Mouse (Mus musculus) urinary bladder, postnatal 36 days (tissue): ENCODE measurements at regions not wholly inside any gene's neighbourhood (a gene's known extent, or its start where the extent isn't known, plus 50 kb on each side); places are given as distances from the start of the nearest gene placed in this dataset.

ENCODE experiments used
- DNase-seq, 2 experiments: peaks; one replicate each; pipeline ENCODE4 v3.0.0; 2022; ENCODE audit warnings: low spot score in 2 of 2, mixed read lengths in 1 of 2

DNA sequence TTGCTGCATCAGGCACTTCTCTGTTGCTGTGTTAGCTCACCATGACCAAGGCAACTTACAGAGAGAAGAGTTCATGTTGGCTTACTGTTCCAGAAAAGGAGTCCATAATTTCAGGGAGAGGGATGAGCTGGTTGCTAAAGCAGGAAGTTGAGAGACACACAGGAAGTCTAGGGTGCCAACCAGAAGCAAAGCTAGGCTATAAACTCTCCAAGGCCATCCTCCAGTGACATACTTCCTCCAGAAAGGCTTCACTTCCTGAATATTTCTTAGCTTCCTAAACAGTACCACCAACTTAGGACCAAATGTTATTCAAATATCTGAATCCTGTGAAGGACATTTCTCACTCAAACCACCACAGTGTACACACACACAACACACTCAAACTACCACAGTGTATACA lies 2010.6 kb downstream of the A830018L16Rik start:
- no peak for DNase-seq

DNA sequence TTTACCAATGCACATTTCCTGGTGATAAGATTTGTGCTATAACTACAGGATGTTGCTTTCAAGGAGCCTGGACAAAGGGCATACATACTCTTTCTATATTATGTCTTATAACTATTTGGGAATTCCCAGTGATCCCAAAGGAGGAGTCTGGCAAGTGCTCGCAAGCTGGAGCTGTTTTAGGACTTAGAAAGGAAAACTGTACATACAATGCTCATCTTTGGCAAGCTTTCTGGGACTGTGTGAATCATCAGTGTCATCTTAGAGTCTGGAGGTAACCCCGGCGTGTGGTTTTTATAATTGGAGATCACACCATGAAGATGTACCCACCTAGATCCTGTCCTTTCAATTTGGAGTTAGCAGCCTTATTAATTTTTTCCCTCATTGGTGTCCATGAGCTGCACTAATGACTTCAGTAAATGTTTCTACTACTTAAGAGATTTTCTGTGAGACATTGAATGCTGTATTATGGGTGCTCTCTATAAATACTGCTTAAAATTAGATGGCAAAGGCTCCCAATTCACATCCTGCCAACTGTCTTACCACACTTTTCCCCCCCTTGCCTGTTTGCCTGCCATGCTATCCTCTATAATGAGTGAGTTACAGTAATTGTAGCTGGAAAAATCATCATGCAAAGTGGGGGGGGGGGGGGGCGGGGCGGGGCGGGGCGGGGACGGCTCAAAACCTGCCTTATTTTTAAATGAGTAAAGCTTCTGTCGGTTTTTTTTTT lies 2011.9 kb downstream of the A830018L16Rik start:
- no peak for DNase-seq

DNA sequence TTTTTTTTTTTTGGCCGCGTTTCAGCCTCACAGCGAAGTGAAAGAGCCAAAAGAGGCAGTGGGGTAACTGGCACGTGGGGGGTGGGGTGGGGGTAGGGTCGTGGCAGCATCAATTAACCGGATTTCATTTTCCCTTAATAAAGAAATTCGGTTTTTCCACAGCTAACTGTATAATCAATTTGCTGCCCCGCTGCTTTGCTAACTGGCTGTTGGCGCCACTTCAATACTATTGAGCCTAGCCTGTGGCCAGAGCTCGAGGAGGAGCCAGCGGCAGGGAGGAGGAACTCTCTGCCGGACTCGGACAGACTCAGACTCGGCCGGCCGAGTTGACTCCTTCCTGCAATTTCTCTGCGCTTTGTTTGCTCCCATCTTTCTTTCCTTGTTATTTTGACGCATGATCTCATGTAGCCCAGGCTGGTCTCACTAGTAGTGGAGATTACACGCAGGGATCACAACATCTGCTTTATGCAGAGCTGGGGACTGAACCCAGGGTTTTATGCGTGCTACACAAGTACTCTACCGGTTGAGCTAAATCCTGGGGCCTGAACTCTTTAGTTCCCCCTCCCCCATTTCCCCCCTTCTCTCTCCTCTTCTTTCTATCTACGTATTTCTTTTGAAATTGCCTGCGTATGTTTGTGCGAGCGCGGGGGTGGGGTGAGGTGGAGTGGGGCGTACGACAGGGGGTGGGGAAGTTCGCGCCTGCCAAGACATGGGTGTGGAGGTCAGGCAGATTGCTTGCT lies 2012.6 kb downstream of the A830018L16Rik start:
- peak; percentile 47 to 66 for DNase-seq

DNA sequence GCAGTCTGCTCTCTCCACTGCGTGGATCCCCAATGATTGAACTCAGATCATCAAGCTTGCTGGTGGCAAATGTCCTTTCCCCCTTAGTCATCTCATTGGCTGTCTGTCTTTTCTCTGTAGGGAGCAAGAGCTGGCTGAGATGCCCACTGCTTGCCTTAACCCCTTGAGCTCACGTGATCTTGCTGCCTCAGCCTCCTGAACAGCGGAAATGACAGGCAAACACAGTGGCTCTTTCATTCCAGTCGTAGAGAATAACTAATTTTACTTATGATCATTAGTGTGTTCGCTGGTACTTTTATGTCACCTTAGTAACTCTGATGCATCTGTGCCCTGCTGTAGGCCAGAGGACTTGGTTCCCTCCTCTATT lies 2013.1 kb downstream of the A830018L16Rik start:
- no peak for DNase-seq

DNA sequence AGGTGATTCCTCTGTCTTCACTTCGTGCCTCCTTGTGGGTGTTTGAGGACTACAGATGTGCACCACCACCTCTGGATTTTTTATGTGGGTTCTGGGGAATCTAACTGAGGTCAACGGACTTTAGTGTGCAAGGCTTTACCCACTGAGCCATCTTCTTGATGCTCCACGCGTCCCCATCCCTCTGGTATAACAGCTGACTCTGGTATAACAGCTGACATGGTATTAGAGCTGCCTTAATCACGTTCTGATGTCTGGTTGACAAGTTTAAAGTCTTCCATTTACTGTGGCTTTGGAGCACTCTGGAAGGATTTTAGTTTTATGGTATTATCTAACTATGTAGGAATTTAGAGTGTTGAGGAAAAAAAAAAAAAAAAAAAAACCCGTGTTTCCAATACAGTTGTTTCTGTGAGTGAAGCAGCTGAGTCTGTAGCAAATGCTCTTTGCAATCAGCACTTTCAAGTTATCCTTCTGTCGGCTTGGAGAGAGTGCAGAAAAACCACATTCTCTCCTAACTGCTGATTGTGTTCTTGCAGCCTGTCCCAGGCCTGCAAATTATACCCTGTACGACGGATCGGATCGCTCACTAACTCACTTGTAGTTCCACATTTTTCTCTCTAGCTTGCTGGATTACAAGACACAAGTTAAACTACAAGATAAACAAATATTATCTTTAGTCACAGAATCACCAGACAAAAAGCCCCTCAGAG lies 2013.7 kb downstream of the A830018L16Rik start:
- DNase-seq: no peak

DNA sequence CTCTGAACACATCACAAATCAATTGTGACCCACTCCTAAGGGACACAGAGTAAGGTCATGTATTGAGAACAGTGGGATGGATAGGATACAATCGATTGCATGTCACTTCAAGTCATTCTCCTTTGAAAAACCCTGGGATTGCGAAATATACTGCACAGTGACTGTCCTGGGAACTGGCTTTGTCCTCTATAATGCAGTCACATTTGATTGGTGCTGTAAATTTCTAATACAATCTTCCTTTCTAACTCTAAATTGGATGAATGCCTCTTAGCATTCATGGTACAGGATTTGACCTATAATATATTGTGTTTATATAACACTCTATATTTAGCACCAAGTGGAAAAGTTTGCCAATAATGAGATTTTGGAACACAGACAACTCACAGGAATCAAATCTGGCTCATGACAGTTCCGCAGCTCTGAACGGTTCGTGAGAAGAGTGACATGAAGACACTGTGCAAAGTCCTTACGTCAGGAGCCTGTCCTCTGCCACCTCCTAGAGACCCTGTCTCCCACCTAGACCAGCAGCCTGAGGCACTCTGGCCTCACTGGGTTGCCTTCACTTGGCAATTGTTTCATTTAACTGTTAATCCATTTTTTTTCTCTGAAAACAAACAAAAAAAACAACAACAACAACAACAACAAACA lies 2024.0 kb downstream of the A830018L16Rik start:
- DNase-seq: no peak

DNA sequence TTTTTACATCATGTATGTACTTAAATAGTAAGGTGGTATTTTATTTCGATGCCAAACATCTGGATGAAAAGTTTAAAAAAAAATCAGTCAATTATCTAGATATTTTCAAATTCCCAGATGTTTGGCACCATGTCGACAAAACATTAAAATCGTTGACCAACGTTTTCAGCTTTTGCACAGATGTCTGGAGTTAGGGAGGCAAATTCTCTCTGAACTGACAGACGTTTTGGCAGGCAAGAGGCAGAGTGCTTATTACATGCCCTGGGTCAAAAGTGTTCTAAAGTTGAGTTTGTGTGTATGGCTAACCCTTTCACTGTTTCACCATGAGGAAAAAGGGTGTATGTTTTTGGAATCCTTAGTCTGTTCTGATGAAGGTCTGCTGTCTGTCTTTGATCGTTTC lies 2028.5 kb downstream of the A830018L16Rik start:
- DNase-seq: no peak

DNA sequence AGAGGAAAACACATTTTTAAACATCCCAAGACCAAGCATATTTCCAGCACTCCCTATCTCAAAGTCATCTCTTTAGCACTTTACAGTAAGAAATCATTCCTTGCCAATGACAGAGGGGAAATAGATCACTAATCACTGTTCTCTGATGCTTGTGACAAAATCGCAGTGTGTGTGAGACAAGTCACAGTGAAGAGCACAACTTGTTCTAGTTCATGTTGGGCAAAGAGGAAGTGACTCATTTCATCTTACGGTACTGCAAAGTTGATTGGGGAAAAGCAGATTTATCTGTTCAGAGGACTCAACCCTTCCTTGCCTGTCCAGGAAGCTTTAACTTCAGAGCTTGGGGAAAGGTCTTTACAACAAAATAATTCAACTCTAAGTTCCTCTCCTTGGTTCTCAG lies 2040.6 kb downstream of the A830018L16Rik start:
- DNase-seq: no peak

DNA sequence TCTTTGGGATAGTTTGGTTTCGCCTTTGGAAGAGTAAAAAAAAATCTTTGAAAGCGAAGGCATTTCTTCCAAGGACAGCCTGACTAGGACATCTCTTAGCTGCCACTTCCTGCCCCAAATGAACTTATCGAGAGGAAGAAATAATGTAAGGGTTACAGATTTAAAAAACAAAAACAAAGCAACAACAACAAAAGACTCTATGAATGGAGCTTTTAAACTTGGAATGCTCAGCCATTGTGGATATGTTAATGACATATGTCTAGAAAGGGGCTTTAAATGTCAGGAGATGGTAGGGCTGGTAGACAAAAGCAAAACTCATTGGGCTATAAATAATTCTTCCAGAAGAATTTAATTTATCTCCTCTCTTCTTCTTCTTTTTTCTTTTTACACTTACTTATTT lies 2041.7 kb downstream of the A830018L16Rik start:
- no peak for DNase-seq

DNA sequence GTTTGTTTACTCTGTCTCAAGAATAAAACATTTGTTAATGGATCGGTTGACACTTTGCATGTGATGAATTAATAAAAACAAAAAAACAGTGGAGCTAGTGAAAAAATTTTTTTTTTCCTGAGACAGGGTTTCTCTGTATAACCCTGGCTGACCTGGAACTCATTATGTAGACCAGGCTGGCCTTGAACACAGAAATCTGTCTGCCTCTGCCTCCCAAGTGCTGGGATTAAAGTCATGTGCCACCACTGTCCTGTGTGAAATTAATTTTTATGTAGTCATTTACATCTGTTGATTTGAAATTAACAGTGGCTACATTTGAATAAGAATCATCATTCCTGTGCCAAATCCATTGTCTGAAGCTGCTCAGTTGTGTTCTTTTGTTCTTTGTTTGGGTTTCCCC lies 2050.4 kb downstream of the A830018L16Rik start:
- no peak for DNase-seq

DNA sequence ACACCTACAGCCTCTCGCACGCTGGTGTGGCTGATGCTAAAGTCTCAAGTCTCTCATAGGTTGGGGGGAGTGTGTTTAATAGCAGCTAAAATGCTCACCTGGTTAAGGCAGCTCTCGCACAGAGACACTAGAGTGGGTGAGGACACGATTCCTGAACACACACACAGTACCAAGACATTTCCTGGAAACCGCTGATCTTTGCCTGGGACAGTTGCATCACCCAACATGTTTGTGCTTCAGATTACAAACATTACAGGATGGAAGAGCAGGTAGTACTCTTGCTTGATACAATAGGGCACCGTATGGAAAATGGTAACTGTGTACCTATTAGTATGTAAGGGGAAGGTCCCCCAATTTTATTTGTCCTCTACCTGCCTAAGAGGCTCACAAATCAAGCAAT lies 2053.3 kb downstream of the A830018L16Rik start:
- DNase-seq: no peak

DNA sequence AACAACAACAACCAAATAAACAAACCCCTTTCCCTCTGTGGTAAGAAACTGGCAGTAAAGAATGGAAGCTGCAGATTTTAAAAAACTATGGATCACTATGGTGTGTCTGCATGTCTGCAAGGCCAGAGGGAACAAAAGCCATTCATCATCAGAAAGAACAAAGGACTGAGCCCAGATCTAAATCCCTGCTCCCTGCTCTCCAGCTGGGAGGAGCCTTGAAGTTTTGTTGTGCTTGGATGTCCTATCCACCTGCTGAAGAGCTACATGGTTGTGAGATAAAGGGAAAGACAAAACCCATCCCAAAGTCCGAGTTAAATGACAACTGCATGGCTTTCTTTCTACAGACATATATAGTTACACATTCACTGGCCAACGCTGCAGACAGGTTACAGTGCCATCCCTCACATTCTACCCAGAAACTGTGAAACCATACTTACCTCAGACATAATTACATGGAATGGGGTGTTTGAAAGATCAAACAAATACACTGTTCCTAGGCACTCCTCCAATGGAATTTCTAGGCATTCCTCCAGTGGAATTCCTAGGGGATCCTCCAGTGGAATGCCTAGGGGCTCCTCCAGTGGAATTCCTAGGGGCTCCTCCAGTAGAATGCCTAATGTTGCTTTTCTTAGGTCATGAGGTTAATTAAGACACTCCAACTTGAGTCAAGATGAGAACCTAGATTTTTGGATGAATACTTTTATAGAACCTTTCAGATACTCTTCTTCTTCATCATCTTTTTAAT lies 2054.2 kb downstream of the A830018L16Rik start:
- DNase-seq: no peak

DNA sequence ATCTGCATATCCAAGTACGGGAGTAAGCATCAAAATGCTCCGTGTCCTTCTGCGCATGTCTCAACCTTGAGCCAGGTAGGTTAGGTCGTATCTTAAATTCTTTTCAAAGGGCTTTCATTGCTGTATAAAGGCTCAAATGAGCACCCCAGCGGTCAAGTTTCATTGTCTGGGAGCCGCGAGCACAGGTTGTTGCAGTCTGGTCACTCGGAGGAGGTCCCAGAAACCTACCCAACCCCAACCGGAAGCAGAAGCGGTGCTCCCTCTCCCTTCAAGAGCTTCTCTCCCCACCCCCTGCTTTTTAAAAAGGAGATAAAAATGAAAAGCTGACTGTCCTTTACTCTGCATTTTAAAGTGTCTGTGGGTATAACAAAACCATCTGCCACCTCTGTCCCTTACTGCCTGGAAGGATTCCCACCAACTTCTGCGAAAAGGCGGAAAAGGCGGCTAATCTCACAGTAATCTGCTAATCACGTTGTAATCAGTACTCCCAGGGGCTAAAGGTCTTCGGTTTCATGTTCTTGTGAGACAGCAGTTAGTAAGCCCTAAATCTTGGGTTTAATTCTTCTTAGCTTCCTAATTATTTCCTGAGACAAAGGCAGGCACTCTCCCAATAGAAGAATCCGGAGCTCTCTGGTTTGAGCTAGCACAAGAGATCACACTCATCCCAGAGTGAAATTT lies 2081.0 kb downstream of the A830018L16Rik start:
- no peak for DNase-seq

DNA sequence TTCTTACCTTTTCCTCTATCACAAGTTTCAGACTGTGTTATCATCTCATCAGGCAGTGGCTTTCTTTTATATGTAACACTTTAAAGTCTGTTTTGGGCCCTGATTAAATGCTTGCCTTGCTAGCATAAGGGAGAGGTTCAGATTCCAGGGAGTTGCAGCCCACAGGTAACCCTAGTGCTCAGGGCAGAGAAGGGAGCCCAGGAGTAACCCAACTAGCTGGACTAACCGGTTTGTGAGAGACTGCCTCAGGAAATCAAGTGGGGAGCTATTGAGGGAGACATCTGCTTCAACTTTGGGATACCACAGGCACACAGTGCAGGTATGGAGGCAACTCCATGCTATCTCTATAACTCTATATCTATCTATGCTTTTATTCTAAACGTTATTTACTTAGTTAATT lies 2082.5 kb downstream of the A830018L16Rik start:
- DNase-seq: peak in 1 of 2 experiments; percentile 12

DNA sequence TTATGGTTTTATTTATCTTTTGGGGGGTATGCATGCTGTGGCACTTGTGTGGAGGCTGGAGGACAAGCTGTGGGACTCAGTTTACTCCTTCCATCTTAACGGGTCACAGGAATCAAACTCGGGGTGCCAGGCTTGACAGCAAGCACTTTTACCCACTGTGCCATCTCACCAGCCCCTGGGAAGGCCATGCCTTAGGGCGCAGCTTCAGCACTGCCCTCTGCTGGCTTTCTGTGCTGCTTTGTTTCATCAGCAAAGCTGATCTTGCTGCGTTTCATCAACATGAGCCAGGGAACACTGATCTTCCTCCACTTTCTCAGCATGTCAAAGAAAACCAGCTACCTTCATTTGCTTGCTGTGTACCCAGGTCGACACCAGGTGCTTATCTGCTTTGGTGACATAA lies 2086.6 kb downstream of the A830018L16Rik start:
- DNase-seq: peak; percentile 20 to 50

DNA sequence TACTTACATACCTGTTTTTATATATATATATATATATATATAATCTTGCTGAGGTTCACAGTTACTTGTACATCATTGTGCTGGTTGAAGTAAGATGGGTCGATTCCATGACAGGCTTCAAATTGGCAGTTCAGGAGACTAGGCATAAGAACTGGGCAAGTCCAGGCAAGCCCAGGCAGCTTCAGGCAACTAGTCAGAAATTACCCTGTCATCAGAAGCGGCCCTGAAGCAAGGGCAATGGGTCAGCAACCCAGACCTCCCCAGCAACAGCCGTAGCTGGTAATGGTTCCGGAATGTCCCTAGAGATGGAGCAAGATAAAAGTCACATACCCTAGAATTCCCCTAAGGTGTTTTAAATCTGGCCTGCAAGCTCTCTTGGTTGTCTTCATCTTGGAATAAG lies 2088.0 kb downstream of the A830018L16Rik start:
- DNase-seq: no peak

DNA sequence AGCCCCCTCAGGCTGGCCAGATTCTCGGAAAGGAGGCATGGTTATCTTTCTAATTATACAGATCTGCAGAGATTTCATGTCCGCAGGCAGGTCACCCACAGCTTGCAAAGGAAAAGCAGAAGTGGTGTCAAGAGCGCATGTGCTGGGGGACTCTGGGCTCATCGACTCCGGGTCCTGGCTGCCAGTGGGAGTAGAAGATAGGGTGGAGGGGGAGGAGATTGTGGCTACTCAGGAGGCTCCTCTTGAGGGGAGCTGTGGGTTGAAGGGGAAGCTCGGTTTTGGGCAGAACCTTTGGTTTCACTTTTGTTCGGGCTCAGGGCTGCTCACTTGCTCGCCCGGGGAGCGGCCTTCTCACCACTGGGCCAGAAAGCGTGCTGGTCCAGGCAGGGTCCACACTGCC lies 2099.9 kb downstream of the A830018L16Rik start:
- no peak for DNase-seq
